Mouse (Mus musculus) lung, embryonic 16.5 days (tissue): ENCODE results near the gene Cltc. TPM values are rescaled to one million over a fixed set of nuclear protein-coding genes. Genes with fewer than 3 reads are reported as not detected.
"Not testable (repeated sequence)": the region's sequence is repeated elsewhere in the genome, so short reads cannot be mapped to it uniquely, and the experiment has no call there.

Experiments used
- ATAC-seq: fragments of 200-750 bp; cut with Nextera tagmentation; 2 replicates; pipeline ENCODE4 v1.8.0; 2017; ENCODE audit warnings: low read depth, mild to moderate bottlenecking, moderate library complexity
- H3K27ac ChIP-seq: fragments of 300-500 bp; sonication (generic); 2 replicates; pipeline ENCODE4 v1.5.1; 2014; ENCODE audit warnings: mild to moderate bottlenecking, control low read depth, low read length
- H3K27me3 ChIP-seq: fragments of 300-500 bp; sonication (generic); 2 replicates; pipeline ENCODE4 v1.6.1; 2014; ENCODE audit warnings: low read depth, low read length, mixed read lengths; ENCODE audit not compliant: control insufficient read depth, insufficient read depth
- H3K36me3 ChIP-seq: fragments of 300-500 bp; sonication (generic); 2 replicates; pipeline ENCODE4 v1.6.1; 2014; ENCODE audit warnings: low read length; ENCODE audit not compliant: control insufficient read depth, insufficient read depth
- H3K4me1 ChIP-seq: fragments of 300-500 bp; sonication (generic); replicated peaks from 2 replicates; pipeline ENCODE4 v1.6.1; 2014; ENCODE audit warnings: low read length, mixed read lengths; ENCODE audit not compliant: control insufficient read depth, insufficient read depth
- H3K4me2 ChIP-seq: fragments of 300-500 bp; sonication (generic); 2 replicates; pipeline ENCODE4 v1.6.1; 2014; ENCODE audit warnings: low read depth, low read length, control low read depth
- H3K4me3 ChIP-seq: fragments of 300-500 bp; sonication (generic); 2 replicates; pipeline ENCODE4 v1.5.1; 2014; ENCODE audit warnings: mild to moderate bottlenecking, low read length, control low read depth
- H3K9ac ChIP-seq: fragments of 300-500 bp; sonication (generic); 2 replicates; pipeline ENCODE4 v1.6.1; 2014; ENCODE audit warnings: low read length, control low read depth
- H3K9me3 ChIP-seq: fragments of 300-500 bp; sonication (generic); 2 replicates; pipeline ENCODE4 v1.6.1; 2016; ENCODE audit warnings: low read length; ENCODE audit not compliant: control insufficient read depth
- WGBS: fragments of 180-500 bp; shearing (Covaris S2); extraction: QIAGEN DNeasy Blood & Tissue Kit; methylation state at CpG from one replicate; pipeline ENCODE4 v1.1.7; 2014; 5-methylcytosine and 5-hydroxymethylcytosine counted together
- polyA plus RNA-seq: library from polyadenylated mRNA; unstranded; fragments of >200 nt; fragmentation: Nextera tagmentation; extraction: Ambion mirVana; gene quantifications from 2 replicates; pipeline ENCODE4 v1.2.1, GENCODE M21; 2015

Gene Cltc
- polyA plus RNA-seq, 1 experiment from 2014 or later = 134 TPM

GRCm38 (mm10) chr11:86745634-86746404, 11.5 kb downstream of the Cltc start:
- Histone ChIP-seq H3K4me1 (peaks cover 17% of the 10 kb centered on the region; the same call in 1 of the 2 replicates), H3K9me3 (no peaks in the 10 kb centered on the region), H3K4me3 (no peak overlapping the region), H3K27ac (no peak overlapping the region), H3K36me3 (no peaks in the 10 kb centered on the region), H3K9ac (no peak overlapping the region), H3K4me2 (no peak overlapping the region), H3K27me3 (no peaks in the 10 kb centered on the region)
- 47% methylated on average over 3 of the region's 3 CpGs for WGBS
- no peak for ATAC-seq

- Histone ChIP-seq H3K4me2 (no peak overlapping the region), H3K27me3 (no peaks in the 10 kb centered on the region), H3K27ac (no peak overlapping the region), H3K4me3 (no peak overlapping the region), H3K9ac (no peak overlapping the region), H3K36me3 (no peaks in the 10 kb centered on the region), H3K9me3 (no peaks in the 10 kb centered on the region), H3K4me1 (peaks cover 13% of the 10 kb centered on the region; the same call in 1 of the 2 replicates)
- 32% methylated on average over 2 of the region's 2 CpGs for WGBS
- ATAC-seq = no peak
Measured at GRCm38 (mm10) chr11:86742605-86743004, 14.8 kb downstream of the Cltc start.

DNA sequence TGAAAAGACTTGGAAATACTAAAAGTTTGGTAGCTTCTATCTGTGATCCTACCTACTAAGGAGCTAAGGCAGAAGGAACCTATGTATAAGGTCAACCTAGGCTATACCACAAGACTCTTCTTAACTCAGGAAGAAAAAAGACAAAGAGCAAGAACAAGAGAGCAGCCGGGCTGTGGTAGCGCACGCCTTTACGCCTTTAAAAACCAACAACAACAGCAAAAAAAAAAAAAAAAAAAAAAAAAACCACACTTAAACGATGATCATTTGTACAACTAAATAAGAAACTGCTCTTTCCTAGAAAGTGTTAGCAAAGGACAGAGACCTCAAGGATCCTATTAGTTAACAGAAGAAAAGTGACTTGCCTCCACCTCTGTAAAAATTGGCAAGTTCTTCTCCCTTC, 15.9 kb downstream of the Cltc start:
- Histone ChIP-seq H3K27ac (no peak overlapping the region), H3K27me3 (no peaks in the 10 kb centered on the region), H3K9me3 (no peaks in the 10 kb centered on the region), H3K4me2 (no peak overlapping the region), H3K9ac (no peak overlapping the region), H3K4me3 (no peak overlapping the region), H3K36me3 (no peaks in the 10 kb centered on the region), H3K4me1 (peaks cover 13% of the 10 kb centered on the region; the same call in 1 of the 2 replicates)
- WGBS = 94% methylated on average over 5 of the region's 5 CpGs
- ATAC-seq = no peak

DNA sequence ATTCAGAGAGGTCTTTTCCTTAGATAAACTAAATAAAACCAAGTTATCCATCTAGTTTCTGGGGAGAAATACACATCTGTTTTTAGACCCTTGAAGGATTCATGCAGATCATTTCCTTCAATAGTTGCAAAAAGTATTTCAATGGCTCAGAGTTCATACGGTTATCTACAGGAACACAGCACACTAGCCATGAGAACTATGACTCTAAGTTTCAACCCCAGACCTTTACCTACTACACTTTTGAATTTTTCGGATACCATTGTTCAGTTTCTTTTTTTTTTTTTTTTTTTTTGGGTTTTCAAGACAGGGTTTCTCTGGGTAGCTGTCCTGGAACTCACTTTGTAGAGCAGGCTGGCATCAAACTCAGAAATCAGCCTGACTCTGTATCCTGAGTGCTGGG, 17.9 kb downstream of the Cltc start:
- Histone ChIP-seq H3K4me1 (no peaks in the 10 kb centered on the region), H3K9ac (no peak overlapping the region), H3K9me3 (no peaks in the 10 kb centered on the region), H3K27me3 (no peaks in the 10 kb centered on the region), H3K27ac (no peak overlapping the region), H3K36me3 (0 out of 2 replicates have a peak, but pooled peaks cover 2% of the 10 kb centered on the region), H3K4me2 (no peak overlapping the region), H3K4me3 (no peak overlapping the region)
- WGBS = 70% methylated on average over 2 of the region's 2 CpGs
- ATAC-seq = no peak

GRCm38 (mm10) chr11:86738956-86739355, 18.4 kb downstream of the Cltc start:
- ATAC-seq = no peak
- Histone ChIP-seq H3K4me1 (no peaks in the 10 kb centered on the region), H3K4me2 (no peak overlapping the region), H3K9ac (no peak overlapping the region), H3K36me3 (0 out of 2 replicates have a peak, but pooled peaks cover 2% of the 10 kb centered on the region), H3K9me3 (no peaks in the 10 kb centered on the region), H3K27me3 (no peaks in the 10 kb centered on the region), H3K4me3 (no peak overlapping the region), H3K27ac (no peak overlapping the region)
- WGBS = 91% methylated on average over 1 of the region's 1 CpGs

GRCm38 (mm10) chr11:86738308-86738707, 19.1 kb downstream of the Cltc start:
- H3K9me3 ChIP-seq, H3K27me3 ChIP-seq, H3K27ac ChIP-seq, ATAC-seq, H3K9ac ChIP-seq, H3K4me3 ChIP-seq, H3K4me2 ChIP-seq, H3K36me3 ChIP-seq, H3K4me1 ChIP-seq: not testable (repeated sequence)
- WGBS = 77% methylated on average over 1 of the region's 1 CpGs

GRCm38 (mm10) chr11:86737301-86738000, 19.9 kb downstream of the Cltc start:
- 64% methylated on average over 8 of the region's 8 CpGs for WGBS
- Histone ChIP-seq H3K36me3 (0 out of 2 replicates have a peak, but pooled peaks cover 2% of the 10 kb centered on the region), H3K4me2 (no peak overlapping the region), H3K9me3 (no peaks in the 10 kb centered on the region), H3K4me1 (no peaks in the 10 kb centered on the region), H3K27me3 (no peaks in the 10 kb centered on the region), H3K9ac (no peak overlapping the region), H3K4me3 (no peak overlapping the region), H3K27ac (no peak overlapping the region)
- ATAC-seq = no peak

DNA sequence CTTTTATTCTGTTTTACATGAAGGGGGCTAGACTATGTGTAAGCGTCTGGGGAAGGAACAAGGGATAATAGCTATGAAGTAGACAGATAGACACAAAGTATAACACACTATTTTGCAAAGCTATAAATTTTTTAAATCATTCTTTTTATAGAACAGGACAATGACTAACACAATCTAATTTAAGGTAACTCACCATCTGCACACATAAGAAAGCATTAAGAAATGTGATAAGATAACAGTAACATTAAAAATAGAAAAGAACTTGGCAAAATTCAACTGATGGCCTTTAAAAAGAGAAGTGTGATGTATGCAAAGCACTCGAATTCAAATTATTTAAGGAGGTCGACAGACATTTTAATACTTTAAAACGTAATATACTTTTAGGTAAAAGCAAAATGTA, 22.4 kb downstream of the Cltc start:
- no peak for ATAC-seq
- no peak overlapping the region for H3K27ac ChIP-seq
- 92% methylated on average over 4 of the region's 4 CpGs for WGBS

GRCm38 (mm10) chr11:86734241-86734939, 23.0 kb downstream of the Cltc start:
- Histone ChIP-seq H3K4me1 (no peaks in the 10 kb centered on the region), H3K9ac (no peak overlapping the region), H3K4me3 (no peak overlapping the region), H3K36me3 (peaks cover 8% of the 10 kb centered on the region; the same call in 1 of the 2 replicates), H3K9me3 (no peaks in the 10 kb centered on the region), H3K27me3 (no peaks in the 10 kb centered on the region), H3K27ac (no peak overlapping the region), H3K4me2 (no peak overlapping the region)
- no peak for ATAC-seq
- WGBS = 82% methylated on average over 10 of the region's 10 CpGs

More for the DNA sequence above, 22.4 kb downstream of the Cltc start:
- no peak overlapping the region for H3K9ac ChIP-seq
- no peak overlapping the region for H3K4me3 ChIP-seq
- peaks cover 8% of the 10 kb centered on the region; the same call in 1 of the 2 replicates for H3K36me3 ChIP-seq
- H3K4me1 ChIP-seq = no peaks in the 10 kb centered on the region
- H3K27me3 ChIP-seq = no peaks in the 10 kb centered on the region
- H3K9me3 ChIP-seq = no peaks in the 10 kb centered on the region
- H3K4me2 ChIP-seq = no peak overlapping the region
